Mouse (Mus musculus) layer of hippocampus, adult 9-10 months (tissue): ENCODE results near the gene 9930021J03Rik.

Experiments used
- DNase-seq: peaks from one replicate; pipeline ENCODE4 v3.0.0; 2022; ENCODE audit warnings: low spot score

Gene 9930021J03Rik

DNA sequence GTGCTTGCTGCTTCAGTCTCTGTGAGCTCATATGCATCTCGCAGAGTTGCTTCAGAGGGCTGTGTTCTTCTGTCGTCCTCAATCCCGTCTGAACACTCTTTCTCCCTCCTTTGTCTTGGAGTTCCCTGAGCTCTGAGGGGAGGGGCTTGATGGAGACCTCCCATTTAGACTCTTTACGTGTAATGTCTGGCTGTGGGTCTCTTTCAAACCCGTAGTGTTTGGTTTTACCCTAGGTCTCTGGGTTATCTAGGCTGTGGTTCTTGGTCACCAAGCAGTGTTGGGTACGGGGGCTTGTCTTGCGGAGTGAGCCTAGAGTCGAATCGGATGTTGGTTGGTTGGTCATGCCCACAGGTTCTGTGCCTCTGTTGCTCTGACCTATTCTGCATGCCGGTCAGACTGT, 110.7 kb downstream of the 9930021J03Rik start:
- no peak for DNase-seq

DNA sequence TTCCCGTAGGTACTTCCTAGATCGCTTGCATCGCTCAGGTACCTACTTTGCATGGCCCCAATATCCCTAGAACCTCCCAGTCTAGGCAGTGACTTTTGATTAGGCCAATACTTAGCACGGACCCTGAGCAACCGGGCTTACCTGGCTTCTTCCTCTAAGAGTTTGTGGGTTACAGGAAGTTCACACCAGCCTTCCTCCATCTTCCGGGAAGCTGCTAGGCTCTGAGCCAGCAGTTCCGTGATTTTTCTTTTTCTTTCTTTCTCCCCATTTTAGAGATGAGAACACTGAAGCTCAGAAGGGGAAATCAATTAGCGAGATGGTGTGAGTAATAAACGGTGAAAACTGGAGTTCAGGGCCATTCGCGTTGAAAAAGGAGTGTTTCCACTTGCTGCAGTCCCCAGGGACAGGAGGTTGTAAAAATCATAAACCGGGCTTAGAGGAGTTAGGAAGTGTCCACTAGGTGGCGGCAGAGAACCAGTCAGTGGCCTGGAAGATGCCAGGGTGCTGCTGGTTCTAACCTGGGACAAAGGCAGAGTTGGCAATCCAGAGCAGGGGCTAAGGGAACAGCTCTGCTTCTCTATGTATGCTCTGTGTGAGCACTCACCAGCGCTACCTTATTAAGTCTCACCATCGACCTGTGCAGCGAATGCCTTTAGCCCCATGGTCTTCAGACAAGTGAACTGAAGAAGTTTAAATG, 121.8 kb downstream of the 9930021J03Rik start:
- no peak for DNase-seq

DNA sequence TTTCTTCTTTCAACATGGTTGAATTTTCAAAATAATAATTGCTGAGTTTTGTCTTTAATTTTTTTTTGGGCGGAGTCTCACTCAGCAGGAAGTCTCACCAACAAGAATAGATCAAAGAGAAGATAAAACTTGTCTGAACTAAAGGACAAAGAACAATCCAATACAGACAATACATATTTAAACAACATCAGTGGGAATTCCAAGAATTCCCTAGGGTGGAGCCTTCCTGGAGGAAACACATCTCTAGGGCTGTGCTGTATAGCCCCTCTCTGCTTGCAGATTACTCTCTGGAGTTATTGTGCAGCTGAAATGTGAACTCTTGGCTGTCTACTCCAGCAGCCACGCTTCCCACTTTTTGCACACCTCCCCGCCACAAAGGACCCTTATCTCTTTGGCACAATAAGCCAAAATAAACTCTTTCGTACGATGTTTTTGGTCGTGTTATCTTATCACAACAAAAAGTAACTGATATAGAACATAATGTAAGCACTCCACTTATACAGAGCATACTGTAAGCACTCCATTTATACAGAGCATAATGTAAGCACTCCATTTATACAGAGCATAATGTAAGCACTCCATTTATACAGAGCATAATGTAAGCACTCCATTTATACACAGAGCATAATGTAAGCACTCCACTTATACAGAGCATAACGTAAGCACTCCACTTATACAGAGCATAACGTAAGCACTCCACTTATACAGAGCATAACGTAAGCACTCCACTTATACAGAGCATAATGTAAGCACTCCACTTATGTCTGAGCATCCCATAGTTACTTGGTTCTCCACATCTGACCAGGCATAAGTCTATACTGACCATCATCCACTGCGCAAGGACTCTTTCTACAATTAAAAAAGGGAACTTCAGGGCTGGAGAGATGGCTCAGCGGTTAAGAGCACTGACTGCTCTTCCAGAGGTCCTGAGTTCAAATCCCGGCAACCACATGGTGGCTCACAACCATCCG, 125.3 kb downstream of the 9930021J03Rik start:
- DNase-seq: no peak

DNA sequence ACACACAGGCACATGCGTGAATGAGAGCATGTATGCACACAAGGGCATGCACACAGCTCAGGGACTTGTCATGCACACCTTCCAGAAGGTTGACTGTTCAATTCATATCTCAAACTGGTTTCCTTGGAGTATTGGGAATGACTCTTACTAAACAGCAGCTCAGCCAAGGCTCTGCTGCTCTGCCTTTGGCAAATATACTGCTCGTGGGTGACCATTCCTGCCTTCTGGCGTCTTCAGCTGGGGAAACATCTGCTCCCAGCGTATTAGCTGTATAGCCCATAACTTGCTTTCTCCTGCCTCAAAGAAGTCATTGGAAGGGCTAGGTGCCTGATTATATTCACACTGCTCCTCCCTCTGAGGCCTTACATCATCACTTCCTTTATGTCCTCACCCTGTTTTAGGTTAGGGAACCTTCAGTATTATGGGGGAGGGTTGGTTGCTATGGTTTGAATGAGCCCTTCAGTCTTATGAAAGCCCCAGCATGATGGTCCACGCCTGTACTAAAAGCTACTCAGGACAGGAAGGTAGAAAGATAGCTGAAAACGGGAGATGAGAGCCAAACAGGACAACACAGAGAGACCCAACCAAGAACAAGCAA, 127.5 kb downstream of the 9930021J03Rik start:
- DNase-seq: no peak

DNA sequence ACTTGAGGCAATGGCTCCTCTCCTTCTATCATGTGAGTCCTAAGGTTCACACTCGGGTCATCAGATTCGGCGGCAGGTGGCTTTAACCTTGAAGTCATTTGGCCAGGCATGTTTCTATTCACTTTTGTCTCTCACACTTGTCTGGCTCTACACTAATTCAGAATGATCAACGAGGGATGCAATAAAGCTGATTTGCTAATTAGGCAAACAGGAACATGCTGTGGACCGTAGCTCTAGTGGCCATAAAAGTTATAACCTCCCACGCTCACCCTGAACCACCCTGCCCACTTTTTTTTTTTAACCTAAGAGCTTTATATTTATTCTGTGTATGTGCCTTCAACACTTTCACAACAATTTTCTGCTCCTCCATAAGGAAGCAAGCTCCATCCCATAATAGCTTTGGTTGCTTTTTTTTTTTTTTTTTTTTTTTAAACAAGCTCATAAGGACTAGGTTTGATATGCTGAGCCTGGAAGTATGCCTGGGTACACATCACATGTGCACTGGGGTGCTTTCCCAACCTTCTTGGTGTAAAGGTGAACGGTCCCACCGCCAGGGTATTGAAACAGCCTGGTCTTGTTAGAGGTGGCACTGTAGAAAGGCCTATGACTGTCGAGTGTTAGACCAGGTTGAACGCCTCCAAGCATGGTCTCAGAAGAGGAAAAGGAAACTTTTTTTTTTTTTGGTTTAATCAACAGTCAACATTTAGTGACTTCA, 129.2 kb downstream of the 9930021J03Rik start:
- DNase-seq: no peak

DNA sequence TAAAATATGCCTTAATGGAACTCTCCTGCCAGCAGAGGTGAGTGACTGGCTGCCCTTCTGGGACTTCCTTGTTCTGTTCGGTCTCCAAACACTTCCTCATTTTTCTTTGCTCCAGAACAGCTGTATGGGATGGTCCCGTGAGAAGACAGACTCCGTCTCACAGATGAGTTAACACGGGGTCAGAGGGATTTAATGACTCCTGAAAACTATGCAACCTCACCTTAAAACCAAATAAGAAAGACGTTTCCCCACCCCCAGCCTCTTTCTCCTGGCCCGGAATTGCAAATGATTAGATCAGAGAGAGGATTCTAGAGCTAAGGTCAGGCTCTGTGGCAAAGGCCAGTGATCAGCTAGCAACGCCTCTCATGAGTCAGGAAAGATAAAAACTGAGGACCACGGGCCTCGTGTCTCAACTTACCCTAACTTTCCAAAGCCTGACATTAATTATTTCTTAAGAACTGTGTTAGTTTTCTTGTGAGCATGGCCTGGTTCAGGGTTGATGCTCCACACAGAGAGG, 130.2 kb downstream of the 9930021J03Rik start:
- no peak for DNase-seq

DNA sequence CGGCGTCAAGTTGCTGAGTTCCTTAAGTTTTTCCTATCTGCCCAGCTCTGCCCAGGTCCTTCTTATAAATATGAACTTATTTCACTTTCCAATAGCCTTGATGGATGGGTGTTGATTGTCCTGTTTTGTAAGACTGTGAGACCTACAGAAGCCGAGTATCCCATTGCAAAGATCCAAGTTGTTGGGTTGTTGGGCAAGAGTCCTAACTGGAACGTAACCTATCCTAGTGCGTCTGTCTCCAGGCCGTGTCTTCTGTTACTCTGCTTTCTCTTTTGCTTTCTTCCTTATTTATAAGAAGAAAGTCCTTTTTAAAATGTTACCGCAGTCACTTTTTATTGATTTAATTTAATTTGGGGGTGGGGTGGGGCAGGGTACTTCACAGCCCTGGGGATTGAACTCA, 130.8 kb downstream of the 9930021J03Rik start:
- DNase-seq: no peak

DNA sequence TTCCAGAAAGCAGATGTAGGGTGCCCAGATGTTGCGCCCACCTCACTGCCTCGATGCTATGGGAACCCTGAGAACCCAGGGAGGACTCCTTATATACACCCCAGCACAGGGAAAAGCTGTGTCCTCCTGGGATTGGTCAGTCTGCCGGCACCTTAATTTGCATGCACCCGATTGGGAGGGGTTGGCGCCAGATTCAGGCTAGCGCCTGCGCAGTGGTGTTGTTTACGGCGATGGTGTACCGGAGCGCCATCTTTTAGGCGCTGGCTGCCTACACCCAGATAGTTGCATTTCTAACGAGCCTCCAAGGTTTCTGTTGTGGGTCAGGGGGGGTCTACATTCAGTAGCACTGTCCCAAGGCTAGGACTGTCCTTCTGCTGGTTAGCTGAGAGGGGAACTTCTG, 133.1 kb downstream of the 9930021J03Rik start:
- no peak for DNase-seq

DNA sequence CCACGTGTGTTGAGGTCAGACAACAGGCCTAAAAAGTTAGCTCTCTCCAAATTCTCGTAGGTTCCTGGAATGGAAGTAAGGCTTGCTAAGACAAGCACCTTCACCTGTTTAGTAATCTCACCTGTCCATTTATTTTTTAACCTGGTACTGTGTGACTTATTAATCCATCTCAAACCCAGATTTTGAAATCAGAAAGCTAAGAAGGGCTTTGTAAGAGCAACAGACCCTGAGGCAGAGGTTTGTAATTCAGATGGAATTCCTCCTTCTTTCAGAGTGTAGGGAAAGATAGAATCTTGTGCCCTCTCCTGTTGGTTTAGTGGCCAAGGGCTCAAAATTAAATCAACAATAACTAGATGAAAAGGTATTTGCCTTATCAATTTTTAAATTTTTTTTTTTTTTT, 134.6 kb downstream of the 9930021J03Rik start:
- DNase-seq: no peak

DNA sequence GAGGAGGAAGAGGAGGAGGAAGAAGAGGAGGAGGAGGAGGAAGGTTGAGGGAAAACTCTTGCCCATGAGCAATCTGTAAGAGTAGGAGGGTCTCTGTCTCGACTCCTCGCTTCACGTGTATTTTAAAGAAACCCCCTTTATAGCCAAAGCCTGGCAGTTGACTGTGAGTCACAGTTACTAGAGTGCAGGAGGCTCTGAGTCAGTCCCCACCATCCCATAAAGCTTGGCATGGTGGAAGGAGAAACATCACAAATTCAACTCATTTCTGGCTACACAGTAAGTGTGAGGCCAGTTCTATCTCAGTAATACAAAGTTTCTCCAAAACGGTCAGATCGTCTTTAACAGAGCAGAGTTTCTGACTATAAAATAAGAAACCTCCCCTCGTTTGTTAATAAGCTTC, 135.5 kb downstream of the 9930021J03Rik start:
- DNase-seq: no peak

DNA sequence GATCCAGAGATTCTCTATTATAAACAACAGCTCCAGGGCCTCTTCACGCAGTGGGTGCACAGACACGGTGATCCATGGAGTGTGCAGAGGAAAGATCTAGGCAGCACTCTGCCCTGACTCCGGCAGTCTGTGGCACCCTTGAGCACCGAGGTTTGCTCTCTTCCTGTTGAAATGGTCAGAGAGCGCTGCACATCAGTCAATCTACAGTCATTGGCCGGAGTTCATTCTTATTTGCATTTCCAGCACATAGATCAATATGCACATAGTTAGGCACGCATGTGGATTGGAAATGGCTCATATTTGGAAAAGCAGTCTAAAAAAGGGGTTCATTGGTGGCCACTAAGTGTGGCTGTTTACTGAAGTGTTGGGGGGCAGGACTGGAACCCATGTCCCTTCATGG, 137.7 kb downstream of the 9930021J03Rik start:
- no peak for DNase-seq

DNA sequence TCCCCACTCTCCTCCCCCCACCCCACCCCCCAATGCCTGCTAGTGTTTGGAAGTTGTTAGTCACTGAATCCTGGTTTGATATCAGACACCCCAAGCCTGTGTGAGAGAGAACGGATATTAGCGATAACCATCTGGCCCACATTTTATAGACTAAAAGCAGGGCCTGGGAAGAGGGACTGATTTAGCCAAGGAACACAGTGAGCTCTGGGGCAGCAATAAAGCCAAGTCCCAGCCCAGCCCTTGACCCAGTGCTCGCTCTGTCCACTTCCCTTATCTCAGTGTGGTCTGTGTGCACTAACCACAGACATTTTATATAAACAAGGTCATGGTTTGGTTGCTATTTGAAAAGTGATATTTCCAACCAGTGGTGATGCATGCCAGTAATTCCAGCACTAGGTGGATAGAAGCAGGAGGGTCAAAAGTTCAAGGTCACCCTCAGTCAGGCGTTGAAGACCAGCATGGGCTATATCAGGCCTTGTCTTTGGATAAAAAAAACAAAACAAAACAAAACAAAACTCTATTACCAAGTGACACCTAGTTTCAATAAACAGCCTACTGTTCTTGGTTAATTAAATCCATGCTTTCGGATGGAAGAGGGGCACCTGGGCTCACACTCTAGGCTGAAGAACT, 138.7 kb downstream of the 9930021J03Rik start:
- DNase-seq: no peak

DNA sequence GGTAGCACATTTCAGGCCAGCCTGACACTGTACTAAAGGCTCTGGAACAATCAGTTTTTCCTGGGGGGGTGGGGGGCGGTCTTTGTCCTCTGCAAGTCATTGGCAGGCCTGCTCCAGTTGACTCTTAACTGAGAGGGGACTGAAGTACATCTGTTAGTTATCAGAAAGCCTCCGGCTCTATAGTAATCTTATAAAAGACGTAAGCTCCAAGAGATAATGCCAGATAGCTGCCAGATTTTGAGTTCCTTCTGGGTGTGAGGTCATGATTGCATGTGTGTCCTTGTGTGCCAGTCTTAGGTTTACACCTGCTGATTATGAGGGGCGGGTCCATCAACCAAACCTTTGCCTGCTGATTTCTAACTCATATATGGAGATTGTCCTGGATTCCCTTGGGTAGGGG, 139.6 kb downstream of the 9930021J03Rik start:
- DNase-seq: no peak

DNA sequence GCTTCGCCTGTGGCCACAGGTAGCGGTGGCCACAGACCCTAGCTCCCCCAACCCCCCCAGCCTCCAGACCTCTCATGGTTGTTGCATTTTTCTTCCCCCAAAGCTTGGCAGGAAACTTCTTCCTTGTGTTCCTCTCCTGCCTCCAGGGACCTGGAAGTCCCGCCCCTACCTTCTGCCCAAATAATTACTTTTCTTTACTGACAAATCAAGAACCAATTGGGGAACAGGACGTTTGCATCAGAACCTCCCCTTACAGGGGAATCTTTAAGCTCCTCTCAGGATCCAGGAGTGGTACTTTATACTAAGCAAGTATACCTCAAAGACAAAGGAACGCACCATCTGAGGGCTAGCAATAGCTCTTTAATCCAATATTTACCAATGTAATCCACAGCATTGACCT, 140.9 kb downstream of the 9930021J03Rik start:
- no peak for DNase-seq
